Mouse (Mus musculus) cortical plate, adult 2 months (tissue): Measurements from ENCODE around the gene Ctse.

Source experiments
- CTCF ChIP-seq: fragments of 200-500 bp; IDR thresholded peaks from 2 replicates; pipeline ENCODE4 v1.5.1; 2011; ENCODE audit warnings: mild to moderate bottlenecking, control low read depth, low read length; ENCODE audit not compliant: insufficient read depth; ENCODE audit errors: extremely low read depth
- POLR2A ChIP-seq: fragments of 200-500 bp; IDR thresholded peaks from 2 replicates; pipeline ENCODE4 v1.6.1; 2011; ENCODE audit warnings: mild to moderate bottlenecking, low read length, control low read depth; ENCODE audit not compliant: insufficient read depth; ENCODE audit errors: extremely low read depth

GRCm38 (mm10) chr1:131690435-131690834 is 52.3 kb downstream of the Ctse start:
- TF ChIP-seq CTCF: no peak
- no peak for TF ChIP-seq POLR2A
